Mouse (Mus musculus) forelimb bud, embryonic 11.5 days (tissue): ENCODE measurements at regions not wholly inside any gene's neighbourhood (a gene's known extent, or its start where the extent isn't known, plus 50 kb on each side); places are given as distances from the start of the nearest gene placed in this dataset.

Experiments used
- DNase-seq: peaks from one replicate; pipeline ENCODE4 v3.0.0-alpha.2; 2012; ENCODE audit warnings: low read depth, low spot score

- peak; percentile 67 for DNase-seq
These were observed 339.1 kb upstream of the Msl3l2 start for GRCm38 (mm10) chr10:55767571-55767970.

DNA sequence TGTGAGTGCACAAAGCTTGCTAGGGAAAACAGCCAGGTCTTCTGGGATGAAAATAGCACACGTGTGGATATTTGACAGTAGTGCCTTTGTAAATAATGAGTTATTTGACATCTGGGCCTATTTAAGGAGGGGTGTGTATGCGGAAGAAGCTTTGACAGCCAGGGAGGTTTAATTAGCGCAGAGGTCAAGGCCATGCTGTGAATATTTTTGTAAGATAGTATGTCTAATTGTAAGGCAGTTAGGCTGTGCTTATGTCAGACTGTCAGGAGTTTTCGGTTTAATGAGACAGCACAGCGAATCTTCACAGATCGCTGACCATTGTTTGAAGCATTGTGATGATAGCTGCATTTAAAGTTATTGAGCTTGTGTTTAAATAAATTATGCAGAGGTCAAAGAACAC lies 337.1 kb upstream of the Msl3l2 start:
- DNase-seq = no peak

DNA sequence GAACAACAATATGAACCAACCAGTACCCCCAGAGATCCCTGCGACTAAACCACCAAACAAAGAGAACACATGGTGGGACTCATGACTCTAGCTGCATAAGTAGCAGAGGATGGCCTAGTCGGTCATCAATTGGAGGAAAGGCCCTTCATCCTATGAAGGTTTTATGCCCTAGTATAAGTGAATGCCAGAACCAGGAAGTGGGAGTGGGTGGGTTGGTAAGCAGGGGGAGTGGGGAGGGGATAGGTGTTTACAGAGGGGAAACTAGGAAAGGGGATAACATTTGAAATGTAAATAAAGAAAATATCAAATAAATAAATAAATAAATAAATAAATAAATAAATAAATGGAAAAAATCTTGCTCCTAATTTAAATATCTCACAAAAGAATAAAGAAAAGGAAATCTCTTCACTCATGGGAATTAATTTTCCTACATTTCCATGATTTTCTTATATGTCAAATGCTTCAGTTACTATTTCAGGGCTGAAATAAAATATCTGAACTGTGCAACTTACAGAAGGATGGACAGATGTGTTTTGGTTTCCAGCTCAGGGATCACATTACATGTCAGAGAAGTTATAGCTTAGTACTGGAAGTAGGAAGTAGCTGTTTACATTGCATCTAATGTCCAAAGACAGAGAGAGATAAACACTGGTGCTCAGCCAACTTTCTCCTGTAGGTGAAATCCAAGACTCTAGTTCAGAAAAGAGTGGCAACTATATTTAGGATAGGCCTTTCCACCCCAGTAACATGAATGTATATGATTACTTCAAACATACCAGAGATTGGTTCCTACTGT lies 323.8 kb upstream of the Msl3l2 start:
- no peak for DNase-seq

DNA sequence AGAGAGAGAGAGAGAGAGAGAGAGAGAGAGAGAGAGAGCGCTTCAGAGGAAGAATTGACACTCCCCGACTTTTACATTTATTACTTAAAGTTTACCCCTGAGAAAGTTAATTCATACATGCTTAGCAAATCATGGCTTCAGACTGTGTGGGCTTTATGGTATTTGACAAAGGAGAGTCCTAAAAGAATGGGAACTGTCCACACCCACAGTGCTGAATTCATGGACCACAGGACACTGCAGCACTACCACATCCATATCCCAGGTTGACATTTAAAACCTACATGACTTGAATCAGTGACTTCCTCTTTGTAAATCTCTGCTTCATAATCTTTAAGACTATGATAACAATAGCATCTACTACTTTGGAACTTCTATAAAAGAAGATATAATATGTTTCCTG lies 292.8 kb upstream of the Msl3l2 start:
- peak; percentile 62 for DNase-seq

- no peak for DNase-seq
These were observed 255.4 kb upstream of the Msl3l2 start for GRCm38 (mm10) chr10:55851361-55851760.

DNA sequence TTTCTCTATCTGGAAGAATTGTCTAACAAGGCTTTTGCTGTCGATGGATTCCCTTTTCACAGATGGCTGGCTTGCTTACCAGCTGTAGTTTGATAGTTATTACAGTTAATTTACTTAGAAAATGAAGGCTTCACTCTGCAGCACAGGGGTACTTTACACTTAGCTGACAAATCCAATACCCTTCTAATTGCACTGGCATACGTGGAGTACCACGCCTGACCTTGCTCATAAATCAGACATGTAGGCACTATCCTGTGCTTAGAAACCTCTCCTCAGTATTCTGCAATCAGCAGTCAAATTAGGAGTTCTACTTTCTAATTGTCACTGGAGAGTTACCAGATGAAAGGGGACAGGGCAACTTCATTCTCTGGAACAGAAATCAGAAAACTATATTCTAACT lies 214.1 kb upstream of the Msl3l2 start:
- DNase-seq = no peak

DNA sequence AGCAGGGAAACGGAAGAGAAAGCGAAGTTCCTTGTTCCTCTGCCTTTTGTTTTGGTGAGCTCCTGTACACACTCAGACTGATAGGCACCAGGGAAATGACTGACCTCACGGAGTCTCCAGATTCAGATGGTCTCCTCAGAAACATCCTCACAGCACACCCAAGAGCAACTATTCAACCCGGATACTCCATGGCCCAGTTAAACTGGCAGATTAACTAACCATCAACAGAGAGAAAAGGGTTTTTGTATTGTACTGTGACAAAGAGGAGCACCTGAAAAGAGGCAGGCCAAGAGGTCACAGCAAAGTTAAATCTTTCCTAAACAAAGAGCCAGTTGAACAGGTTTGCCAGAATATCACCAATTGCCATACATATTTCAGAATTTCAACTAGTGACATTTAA lies 177.6 kb upstream of the Msl3l2 start:
- DNase-seq = no peak

DNA sequence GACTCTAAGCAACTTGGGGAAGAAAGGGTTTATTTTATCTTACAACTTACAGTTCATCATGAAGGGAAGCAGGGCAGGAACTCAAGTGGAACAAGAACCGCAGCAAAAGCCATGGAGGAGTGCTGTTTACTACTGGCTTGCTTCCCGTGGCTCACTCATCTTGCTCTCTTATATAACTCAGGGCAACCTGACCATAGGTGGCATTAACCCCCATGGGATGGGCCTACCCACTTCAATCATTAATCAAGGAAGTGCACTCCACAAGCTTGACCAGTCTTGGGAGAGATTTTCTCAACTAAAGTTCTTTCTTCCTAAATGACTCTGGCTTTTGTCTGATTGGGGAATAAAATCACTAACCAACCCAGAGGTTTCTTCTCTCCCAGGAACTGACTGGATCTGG lies 172.7 kb upstream of the Msl3l2 start:
- no peak for DNase-seq

DNA sequence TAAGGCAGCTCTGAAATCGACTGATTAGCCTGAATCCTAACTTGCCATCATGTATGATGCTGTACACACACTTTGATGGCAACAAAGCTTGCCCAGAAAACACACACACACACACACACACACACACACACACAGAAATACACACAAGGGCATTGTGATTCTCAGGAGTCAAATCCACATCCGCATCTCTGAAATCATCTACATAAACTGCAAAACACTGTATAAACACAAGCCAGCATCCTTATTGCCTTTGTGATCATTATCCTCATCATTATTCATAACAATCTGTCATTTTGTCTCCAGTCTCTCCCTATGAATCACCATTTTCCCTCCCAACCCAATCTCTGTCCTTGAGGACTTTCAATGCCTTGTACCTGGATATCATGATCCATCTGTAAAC lies 171.3 kb upstream of the Msl3l2 start:
- DNase-seq = no peak

DNA sequence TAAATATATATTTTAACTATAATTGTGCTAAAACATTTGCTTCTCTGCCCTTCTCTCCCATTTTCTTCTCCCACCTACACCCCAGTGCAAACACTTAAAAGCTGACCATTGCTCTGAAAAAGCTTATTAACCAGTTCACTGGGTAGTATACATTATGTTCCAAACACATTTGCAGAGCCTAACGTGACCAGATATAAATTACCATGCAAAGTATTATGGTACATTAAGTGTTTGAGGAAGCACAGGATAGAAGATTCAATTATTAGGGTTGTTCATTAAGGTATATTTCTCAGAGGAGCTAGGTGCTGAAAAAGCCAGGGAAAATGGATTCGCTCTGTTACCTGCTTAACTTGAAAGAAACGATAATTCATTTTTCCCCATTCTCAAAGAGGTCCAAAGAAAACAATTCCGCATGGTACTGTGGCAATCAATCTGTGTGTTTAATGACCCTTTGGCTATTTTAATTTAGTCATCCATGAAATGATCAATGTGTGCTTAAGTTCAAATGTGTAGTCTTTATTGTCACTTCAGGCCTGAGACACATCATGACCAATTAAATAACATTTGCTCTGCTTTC lies 144.0 kb upstream of the Msl3l2 start:
- no peak for DNase-seq
